Mouse (Mus musculus) C2C12 (cell line): ENCODE measurements at regions not wholly inside any gene's neighbourhood (a gene's known extent, or its start where the extent isn't known, plus 50 kb on each side); places are given as distances from the start of the nearest gene placed in this dataset.
A peak's percentile ranks its signal among the peaks of the same experiment; 100 is the strongest.

Experiments
- CEBPB ChIP-seq: IDR thresholded peaks from one replicate; pipeline ENCODE4 v1.6.1; 2011; ENCODE audit warnings: low read depth, mild to moderate bottlenecking, control low read depth, moderate library complexity
- CTCF ChIP-seq: IDR thresholded peaks from one replicate; pipeline ENCODE4 v1.5.1; 2011; ENCODE audit not compliant: control insufficient read depth, insufficient read depth, insufficient read length
- MYOD1 ChIP-seq: IDR thresholded peaks from one replicate; pipeline ENCODE4 v1.6.1; 2011; ENCODE audit warnings: low read depth; ENCODE audit not compliant: control insufficient read depth, insufficient read length
- MYOG ChIP-seq: IDR thresholded peaks from one replicate; pipeline ENCODE4 v1.6.1; 2011; ENCODE audit not compliant: control insufficient read depth, insufficient read length; ENCODE audit errors: extremely low read depth
- USF1 ChIP-seq: IDR thresholded peaks from one replicate; pipeline ENCODE4 v1.6.1; 2011; ENCODE audit warnings: low read depth, mild to moderate bottlenecking, control low read depth, moderate library complexity

DNA sequence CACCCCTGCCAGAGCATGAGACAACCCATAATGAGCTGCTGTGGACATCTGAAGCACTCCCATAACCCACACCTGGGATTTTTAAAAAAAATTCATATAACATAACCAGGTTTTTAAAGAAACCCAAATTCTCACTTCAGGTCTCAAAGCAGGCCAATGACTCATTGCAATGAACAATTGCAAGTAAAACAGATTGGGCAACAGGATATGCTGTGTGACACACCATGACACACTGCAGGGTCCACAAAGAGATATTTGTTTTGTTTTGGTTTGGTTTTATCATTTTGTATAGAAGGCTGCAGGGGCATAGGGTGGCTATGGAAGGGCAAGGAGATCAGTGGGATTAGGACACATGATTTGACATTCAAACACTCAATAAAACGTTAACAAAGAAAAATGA is 1082.1 kb upstream of the Zeb2 start:
- TF ChIP-seq CTCF (no peak), MYOG (no peak), USF1 (no peak), CEBPB (peak; percentile 95), MYOD1 (no peak)
